Mouse (Mus musculus) cerebellum, adult 11-12 months (tissue): ENCODE measurements around the gene Diras2.

ENCODE experiments used
- DNase-seq: peaks from one replicate; pipeline ENCODE4 v3.0.0; 2022

Gene Diras2

DNA sequence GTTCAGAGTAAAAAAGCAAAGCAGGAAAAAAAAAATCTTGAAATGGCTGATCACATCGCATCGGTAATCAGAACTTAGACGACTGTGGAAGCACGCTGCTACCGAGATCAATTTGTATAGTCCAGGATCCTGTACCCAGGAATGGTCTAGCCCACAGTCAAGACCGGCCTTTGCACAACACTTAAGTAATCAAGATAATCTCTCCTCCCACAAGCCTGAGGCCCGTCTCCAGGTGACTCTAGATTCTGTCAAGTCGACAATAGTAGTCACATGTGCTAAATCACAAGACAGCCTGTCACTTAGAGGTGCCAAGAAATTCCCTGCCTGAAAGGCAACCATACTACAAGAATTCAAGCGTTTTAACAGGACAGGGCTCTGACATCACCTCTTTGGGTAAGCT, at the start of gene Diras2:
TSS of gene Diras2 (minus strand) at position 159 of the 400 bp plus-strand sequence.
- no peak for DNase-seq

DNA sequence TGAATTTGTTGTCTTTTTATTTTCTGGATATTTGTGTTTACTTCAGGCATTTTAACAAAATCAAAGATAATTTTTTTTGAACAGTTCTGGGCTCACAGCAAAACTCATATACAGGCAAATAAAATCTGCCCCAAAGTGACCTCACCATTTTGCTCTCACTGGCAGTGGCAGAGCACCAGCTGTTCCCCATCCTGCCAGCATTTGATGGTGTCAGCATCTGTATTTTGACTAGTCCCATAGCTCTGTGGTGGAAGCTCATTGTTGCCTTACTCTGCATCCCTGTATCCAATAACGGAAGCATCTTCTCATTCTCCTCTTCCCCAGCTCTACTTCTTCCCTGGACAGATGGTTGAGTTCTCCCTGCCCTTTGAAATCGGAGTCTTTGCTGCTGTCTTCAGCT, 47.7 kb upstream of the Diras2 start:
- DNase-seq: no peak

DNA sequence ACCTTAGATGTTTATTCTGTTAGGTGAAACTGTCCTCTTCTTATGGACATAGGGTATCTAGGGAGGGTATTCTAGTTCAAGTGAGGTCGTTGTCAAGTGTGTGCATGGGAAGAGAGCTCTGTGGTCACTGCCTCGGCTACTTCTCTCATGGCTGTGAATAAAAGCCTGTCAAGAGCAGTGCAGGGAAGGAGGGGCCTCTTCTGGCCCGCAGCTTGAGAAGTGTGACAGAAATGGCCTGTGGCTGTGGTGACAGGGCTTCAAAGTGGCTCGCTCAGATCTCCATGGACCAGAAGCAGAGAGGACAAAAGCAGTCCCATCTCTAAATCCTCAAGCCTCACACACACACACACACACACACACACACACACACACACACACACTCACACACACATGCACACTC, 46.9 kb upstream of the Diras2 start:
- no peak for DNase-seq

DNA sequence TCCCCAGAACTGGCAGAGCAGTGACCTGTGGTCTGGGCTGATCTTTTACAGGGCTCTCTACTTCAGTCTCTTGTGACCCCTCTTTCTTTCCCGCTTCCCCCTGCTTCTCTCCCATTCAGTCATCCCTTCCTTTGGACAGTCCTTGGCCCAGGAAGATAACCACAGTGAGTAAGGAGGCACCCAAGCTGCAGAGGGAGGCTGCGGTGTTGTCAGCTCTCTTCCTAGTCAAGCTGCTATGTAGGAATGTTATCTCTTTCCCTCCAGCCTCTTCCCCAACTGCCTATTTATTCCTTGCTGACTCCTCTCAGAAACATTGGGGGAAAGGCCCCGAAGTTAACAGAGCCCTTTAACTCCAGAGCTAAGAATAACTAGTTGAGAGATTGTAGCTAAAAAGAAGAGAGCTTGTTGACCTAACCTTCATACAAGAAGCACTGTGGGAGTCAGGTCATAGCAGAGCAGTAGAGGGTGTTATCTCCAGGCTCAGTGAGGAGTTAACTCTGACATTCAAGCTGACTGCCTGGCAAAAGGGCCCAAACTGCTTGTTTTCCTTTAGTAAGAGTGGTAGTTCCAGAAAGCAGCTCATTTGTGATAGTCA, 46.3 kb upstream of the Diras2 start:
- no peak for DNase-seq

DNA sequence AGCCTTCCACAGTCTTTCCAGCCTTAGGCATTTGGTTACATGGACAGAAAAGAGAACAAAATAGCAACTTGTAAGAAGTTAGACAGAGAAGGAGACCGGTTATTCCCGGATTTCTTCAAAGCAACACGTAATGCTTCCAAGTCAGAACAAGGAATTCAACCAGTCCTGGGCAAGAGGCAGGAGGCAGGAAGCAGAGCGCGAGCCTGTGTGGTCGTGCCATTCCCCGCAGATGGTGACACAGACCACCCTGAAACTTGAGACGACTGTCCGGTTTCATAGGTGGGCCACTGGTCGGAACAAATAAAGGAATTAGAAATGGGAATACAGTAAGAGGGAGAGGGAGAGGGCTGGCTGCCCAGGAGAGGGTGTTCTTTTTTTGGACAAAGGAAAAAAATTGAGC, 45.8 kb upstream of the Diras2 start:
- no peak for DNase-seq

DNA sequence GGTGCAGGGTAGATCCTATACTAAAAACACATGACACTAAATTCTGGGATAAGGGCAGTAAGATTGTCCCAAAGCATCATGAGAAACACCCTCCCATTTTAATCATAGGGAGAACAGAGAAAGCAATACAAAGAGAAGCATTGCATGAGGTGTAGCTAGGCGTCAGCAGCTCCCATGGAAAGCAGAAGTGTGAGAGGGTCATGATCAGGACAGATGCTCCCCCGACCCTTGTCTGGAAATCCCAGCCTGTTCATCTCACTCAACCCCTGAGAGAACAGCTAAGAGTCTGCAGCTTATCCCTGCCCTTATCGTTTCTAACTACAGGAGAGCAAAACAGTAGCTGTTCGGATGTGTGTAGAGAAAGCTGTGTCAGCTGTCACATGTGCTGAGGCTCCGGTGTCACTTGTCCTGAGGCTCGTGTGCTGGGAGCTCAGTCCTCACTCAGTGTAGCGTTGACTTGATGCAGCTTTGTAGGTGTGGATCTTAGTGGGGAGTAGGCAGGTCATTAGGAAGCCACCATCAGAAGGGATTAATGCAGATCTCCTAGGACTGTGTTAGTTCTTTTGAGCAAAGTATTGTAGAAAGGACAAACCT, 45.0 kb upstream of the Diras2 start:
- no peak for DNase-seq

DNA sequence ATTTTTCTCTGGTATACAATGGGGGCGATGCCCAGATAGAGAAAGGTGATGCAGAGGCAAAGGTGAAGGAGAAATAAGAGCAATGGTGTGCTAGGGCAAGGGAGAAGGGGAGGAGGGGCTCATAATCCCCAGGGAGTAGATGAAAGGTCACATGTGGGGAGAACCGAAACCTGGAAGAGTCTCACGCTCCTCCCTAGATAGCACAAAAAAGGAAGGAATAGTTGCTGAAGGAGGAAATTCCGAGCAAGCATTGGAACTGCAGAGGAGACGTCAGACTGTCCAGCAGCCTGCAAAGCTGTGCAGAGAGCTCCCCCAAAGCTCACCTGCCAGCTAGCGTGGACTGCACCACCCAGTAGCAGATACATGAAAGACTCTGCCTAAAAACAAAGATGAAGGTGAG, 44.4 kb upstream of the Diras2 start:
- no peak for DNase-seq

DNA sequence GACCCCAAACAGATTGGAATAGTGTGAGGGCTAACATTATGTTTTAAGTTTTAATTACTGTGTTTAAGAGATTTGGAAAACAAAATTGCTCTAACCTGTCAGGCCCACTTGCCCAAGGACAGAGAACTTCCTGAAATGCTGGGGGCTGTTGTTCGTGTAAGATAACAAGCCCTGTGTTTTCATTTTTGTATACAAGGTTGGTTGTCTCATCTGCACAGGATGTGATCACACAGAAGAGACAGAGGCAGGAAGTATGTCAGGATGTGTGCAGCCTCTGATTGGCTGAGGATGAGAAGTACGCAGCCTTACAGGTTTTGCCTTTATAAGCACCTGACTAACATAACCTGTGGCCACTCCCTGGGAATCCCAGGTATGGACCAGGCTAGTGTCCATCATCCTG, 43.2 kb upstream of the Diras2 start:
- DNase-seq: no peak

DNA sequence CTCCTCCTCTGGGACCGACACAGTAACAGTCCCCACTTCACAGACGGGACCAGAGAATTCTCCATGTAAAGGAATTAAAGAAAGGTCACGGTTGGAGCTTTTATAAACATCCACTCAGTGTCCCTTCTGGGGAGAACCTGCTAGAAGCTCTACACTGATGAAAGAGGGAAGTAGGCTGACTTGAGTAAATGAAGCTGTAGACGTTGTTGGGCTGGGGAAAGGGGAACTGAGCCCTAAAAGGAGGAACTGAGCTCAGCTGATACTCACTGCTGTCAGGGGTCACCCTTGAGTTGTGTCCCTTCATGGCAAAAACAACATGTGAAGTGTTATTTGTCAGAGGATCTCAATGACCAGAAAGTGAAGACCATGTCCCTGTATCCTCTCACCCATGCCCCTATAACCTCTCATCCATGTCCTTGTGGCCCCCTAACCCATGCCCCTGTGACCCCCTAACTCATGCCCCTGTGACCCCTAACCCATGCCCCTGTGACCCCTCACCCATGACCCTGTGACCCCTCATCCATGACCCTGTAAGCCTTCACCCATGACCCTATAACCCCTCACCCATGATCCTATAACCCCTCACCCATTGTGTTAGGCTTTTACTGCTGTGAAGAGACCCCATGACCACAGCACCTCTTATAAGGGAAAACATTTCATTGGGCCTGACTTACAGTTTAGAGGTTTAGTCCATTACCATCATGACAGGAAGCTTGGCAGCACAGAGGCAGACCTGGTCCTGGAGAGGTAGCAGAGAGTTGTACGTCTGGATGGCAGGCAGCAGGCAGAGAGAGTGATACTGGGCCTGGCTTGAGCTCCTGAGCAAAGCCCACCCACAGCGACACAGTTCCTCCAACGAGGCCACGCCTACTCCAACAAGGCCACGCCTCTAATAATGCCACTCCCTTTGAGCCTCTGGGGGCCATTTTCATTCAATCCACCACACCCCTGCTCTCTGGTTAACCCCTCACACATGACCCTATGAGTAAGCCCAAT, 41.7 kb upstream of the Diras2 start:
- no peak for DNase-seq

DNA sequence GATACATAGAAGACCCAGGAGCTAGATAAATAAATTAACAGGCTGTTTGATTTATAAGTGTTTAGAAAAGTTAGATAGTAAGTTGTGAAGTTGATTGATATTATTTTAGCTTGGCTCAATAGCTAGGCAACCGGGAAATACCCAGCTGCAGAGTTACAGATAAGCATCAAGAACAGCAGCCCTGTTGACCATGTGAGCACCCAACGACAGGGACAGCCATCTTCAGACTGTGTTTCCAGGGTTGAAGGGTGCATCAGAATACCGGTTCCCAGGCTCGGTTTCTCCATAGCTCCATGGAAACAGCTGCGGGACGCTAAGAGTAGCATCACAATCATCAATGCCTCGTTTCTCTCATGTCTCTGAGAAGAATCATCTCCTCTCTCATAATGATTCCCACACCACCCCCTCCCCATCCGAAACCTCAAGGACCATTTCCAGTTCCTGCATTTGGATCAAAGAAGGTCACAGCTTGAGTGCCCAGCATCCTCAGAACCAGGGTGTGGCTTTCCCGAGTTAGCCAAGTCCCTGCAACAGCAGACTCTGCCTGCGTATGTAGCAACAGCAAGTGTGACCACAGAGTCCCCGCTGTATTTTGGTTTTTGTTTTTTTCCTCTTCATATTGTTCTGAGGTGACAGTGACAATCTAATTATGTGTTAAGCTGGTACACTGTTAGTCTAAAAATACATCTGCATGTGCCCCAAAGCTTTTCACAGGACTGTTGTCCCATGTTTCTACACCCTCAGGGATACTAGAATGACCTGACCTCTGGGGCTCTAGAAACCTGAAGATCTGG, 40.7 kb upstream of the Diras2 start:
- no peak for DNase-seq

DNA sequence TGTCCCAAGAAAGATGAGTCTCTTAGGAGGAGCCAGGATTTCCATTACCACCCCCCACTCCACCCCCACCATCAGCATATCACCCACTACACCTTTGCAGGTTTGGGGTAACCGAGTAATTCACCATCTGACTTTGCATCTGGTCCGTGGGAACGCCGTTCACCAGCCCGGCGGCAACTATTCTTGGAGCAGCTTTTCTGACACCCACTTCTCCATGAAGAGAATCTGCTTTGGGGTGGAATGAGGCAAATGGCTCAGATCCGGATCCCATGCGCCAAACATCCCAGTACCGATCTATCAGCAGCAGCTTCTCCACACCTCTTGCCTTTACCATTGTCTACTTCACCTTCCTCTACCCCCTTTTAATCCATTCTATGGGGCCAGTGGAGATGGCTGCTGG, 39.2 kb upstream of the Diras2 start:
- no peak for DNase-seq

DNA sequence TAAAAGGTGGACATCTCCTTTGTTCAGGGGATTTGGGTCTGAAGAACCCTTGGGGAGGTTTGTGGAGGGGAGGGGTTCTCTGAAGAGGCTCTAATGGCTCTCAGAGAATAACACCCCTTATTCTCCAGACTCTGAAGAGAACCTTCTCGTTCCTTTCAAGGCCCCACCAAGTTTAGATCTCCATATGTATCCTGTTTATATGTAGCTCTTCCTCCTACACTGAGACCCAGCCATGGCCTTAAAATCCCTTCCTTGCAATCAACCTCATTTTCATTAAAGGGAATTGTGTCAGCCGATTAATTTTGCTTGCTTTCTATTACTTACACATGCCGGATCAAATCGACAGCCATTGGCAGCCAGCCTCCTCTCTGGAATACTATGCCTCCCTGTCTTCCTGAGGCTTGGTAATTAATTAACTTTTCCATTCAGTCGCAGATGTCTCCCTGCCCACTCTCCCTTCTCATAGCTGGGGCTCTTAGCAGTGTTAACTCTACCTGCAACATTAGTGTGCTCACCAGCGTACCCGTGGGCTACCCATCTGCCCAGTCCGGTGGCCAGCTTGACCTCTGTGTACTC, 38.2 kb upstream of the Diras2 start:
- DNase-seq: no peak

DNA sequence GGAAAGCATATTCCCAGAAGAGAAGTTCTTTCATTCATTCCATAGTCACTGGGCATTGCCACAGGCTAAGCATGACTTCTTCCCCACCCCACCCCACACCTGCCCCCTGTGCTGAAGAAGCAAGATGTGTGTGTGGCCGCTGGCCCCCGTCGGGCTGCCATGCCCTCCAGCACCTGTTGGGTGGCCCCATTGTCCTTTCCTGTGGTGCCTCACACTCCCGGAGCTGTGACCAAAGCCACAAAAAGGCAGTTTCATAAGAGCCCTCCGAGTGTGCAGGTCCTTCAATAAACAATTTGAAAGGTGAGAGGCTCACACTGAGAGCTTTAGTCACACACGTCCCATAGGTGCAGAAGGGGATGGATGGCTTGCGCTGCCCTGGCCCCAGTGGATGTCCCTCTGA, 35.7 kb upstream of the Diras2 start:
- DNase-seq: no peak

DNA sequence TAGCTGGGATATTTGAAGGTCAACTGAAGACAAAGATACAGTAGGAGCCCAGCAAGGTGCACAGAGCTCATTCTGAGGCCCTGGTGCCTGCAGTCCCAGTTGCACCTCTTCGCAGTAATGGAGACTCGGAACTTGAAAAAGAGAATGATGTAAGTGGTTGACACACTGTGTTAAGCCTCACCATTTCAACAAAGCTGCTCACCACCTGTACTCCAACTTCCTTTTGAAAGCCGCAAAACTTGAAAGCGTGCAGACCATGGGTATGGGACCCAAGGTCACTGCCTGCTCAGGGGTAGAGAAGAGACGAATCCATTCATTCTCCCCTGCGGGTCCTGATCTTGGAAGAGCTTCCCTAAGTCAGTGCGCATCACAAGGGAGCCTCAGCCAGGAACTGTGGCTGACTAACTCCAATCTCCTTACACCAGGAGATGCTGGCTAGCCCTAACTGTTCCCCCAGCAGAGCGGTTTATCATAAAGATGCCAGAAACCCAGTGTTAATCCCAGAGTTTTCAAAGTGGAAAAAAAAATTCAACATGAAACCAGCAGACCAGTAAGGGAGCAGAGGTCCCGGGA, 35.2 kb upstream of the Diras2 start:
- DNase-seq: no peak

DNA sequence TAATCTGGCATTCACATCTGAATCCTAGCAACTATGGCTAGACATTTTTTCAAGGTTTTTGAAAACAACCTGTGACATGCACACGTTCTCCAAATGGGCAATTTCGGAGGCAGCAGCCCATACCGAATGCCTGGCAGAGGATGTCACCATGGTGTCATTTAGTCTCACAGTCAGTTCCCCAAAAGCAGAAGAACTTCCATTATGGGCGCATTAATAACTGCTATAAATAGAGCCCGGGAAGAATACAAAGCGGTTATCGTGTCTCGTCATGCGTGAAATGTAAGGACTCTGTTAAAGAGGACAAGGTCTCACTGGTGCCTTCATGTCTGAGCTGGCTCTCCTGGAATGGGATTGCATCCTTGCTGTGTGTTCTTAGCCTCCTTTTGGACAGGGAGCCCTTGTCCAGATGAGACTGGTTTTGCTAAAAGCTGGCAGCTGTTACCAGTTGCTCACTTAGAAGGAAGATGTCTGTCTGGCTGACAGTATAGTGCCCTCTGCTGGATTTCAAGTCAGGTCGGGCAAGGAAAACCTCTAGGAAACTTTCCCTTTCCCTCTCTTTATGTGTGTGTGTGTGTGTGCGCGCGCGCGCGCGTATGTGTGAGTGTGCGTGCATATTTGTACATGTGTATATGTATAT, 34.1 kb upstream of the Diras2 start:
- no peak for DNase-seq

DNA sequence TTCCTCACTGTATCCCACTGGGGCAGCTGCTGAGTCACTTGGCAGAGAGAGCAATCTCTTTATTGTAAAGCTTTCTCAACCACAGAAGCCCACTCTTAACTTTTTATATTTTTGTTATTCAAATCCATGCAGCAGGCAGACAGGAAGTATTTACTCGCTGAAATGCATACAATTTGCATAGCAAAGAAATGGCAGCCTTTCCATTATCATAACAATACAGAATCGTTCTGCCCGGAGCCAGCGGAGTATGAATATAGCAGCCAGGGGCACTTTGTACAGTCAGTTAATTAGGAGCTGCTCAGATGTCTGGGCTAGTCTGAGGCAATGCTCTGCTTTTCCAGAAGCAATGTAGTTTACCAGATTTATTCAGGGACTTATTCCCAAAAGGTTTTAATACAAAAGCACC, 31.1 kb upstream of the Diras2 start:
- DNase-seq: no peak

DNA sequence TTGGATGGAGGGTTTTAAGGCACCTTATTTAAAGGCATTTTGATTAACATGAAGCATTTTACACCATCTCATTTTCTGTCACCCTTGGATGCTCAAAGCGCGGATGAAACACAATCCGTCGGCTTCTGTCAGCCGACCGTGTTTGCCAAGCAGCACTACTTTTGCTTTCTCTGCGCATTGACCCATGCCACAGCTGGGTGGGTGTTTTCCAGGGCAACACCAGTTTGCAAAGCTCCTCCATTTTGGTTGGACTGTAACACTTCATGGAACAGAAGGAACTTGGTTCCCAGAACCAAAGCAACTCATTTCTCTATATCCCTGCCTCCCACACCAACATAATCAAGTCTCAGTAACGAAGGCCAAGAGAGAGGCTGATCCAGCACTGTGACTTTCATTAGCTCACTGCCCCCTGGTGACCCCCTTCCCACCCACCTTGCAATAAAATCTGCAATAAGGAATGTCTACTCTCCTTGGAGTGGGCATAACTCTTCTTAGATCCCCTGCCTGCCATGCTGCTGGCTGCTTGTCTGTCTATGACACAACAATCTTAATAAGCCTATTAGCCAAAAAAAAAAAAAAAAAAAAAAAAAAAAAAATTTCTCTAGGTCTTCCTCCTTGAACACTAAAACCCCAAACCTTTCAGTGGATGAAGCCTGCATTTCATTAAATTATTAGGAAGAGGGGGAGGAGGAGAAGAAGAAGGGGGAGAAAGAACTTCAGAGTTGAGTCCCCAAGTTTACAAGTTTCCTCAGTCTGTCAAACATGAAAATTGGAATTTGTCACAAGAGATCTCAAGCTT, 30.5 kb upstream of the Diras2 start:
- no peak for DNase-seq

DNA sequence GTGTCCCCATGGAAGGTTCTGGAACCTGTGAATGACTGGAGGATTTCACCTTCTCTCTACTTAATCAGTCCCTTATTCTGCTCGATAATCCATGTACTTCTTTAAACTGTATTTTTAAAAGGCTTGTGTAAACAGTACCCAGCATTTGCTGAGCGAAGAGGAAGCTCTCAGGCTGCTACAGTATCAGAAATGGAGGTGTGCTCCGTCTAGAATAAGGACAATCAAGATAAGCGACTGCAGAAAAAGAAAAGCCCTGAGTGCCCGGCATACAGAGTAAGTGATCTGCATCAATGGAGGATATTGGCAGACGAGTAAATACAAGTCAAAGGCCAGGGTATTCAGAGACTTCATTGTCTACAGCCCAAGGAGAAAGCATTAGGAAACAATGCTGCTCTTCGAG, 26.3 kb upstream of the Diras2 start:
- no peak for DNase-seq

DNA sequence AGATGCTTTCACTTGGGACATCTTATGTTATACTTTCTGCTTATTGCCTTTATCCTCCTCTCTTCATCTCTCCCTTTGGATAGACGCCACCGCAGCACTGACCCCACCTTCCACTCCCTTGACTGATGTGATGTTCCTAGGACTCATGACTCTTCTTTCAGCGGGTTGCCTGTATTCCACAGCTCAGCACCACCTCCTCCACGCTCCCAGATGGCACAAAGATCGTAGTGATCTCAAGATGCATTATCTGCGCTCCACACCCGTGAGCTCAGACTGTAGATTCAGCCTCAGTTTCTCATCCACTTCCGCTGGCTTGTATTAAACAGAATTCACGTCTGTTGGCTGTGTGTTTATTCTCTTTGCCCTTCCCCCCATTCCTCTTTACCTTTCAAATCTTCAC, 23.6 kb upstream of the Diras2 start:
- no peak for DNase-seq

DNA sequence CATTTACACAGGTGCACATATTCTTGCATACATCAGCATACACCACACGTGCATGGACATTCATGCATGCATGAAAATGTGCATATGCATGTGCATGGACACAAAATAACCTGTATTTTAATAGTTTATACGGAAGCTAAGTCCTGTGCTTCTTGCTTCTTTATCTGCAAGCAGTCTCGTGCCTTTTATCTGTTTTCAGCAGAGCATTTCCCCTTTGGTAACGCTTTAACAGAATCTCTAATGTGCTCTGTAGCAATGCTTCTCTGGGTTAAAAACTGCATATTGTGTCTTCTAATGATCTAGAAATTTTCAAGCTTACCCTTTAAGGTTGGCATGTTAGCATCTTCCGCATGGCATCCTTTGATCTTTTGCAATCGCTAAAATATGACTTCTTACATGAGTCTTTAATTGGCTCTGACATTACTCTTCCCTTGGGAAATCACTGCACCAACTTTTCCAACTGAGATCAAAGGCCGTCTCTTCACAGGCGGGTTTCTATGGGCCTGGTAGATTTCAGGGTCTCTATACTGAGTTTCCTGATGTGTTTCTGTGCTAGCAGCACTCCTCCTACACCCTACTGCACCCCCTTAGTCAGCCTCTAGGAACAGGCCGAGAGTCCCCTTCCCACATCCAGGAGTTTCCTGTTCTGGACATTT, 21.9 kb upstream of the Diras2 start:
- DNase-seq: no peak

DNA sequence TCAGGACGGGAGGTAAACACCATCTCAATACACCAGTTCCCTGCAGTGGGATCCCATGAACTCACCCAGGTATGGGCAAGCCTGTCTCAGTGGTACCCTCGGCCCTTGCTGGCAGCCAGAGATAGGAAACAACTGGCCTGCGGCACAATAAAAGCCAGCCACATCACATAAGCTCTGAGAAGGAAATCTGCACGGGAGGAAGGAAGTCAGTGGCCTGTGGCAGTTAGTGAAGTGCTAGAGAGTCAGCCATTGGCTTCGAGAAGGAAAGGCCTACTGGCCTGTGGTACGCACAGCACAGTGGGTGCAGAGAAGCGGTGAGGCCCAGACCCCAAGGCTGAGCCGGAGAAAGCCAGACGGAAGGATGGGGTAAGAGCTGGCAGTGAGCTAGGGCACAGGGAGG, 20.2 kb upstream of the Diras2 start:
- DNase-seq: no peak
